Comparison of ENCODE assay signal across 9 mouse cellular contexts in the genomic region with DNA sequence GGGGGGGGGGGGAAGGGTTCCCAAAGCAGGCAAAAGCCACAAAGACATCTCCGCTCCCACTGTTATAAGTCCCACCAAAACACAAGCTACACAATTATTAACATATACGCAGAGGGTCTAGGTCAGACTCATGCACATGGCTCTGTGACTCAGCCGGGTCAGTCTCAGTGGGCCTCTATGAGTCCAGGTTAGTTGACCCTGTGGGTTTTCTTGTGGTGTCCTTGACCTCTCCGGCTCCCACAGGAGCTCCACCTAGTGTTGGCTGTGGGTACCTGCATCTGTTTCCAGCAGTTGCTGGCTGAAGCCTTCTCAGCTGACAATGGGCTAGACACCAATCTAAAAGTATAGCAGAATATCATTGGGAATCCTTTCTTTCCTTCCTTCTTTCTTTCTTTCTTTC. TPM values are rescaled to one million over a fixed set of nuclear protein-coding genes. Genes with fewer than 3 reads are reported as not detected.
DNase-seq lines count a peak whose midpoint lies in the region; ATAC-seq lines count a peak whose summit lies in the region.
"Had no signal": no experiment of that assay in that cellular context is flagged by ENCODE, and none has a peak within 500 bp of the region (broad histone marks: within the 10 kb centered on the region; RNA-seq: fewer than 3 reads in every experiment).

No protein-coding gene starts in this region.

- H3K4me2 ChIP-seq in kidney, embryonic 14.5 days (replicated peaks; ENCODE audit: low read depth, low read length), result no peak overlapping the region

- no peak overlapping the region for H3K4me3 ChIP-seq in kidney, embryonic 14.5 days (ENCODE audit: low read length)

- peak; percentile 13 for DNase-seq in adrenal gland, postnatal 10 days
- no peak for DNase-seq in adrenal gland, postnatal 25 days
- DNase-seq in kidney, adult 9 months, result peak; percentile 14
- peak; percentile 41 for DNase-seq in embryo, embryonic 10 days (ENCODE audit: low spot score)
- DNase-seq in lung, postnatal 36 days, result peak; percentile 15
- DNase-seq in ovary, postnatal 10 days (ENCODE audit: low spot score), result no peak
- DNase-seq in spleen, postnatal 14 days (ENCODE audit: low spot score in 2 of 2), result no peak

- H3K27me3 ChIP-seq in kidney, embryonic 14.5 days (ENCODE audit: control insufficient read depth, insufficient read depth, low read length), result no peaks in the 10 kb centered on the region

- ATAC-seq in kidney, embryonic 14.5 days (ENCODE audit: low FRiP score, low TSS enrichment), result no peak

- H3K4me1 ChIP-seq in kidney, embryonic 14.5 days (ENCODE audit: control insufficient read depth, insufficient read depth, low read length), result no peaks in the 10 kb centered on the region

- H3K9me3 ChIP-seq in kidney, embryonic 14.5 days (ENCODE audit: control insufficient read depth, low read length), result peaks cover 3% of the 10 kb centered on the region; the same call in 1 of the 2 replicates

- no peak overlapping the region for H3K9ac ChIP-seq in kidney, embryonic 14.5 days (ENCODE audit: low read depth, low read length)

- no peak overlapping the region for H3K27ac ChIP-seq in kidney, embryonic 14.5 days (ENCODE audit: low read depth, low read length)

- no peaks in the 10 kb centered on the region for H3K36me3 ChIP-seq in kidney, embryonic 14.5 days (ENCODE audit: control insufficient read depth, insufficient read depth, low read length)

- 66% methylated on average over 4 of the region's 4 CpGs for WGBS in kidney, embryonic 14.5 days

RNA-seq across cellular contexts. Expression of a gene that starts 26.7 kb away (rescaled TPM):
- not detected for total RNA-seq in adrenal gland, postnatal 10 days (2021)
- not detected in 2 replicates for total RNA-seq in adrenal gland, postnatal 25 days (2021)
- polyA plus RNA-seq in kidney, embryonic 14.5 days (2014; fragmentation: Nextera tagmentation; extraction: Ambion mirVana), result not detected in 2 replicates
- total RNA-seq: layer of hippocampus, adult 8-10 months had no signal

Comparison
In these comparisons a context has a peak if more than half of its experiments do, and no peak if none do; other contexts are left out.
1. DNase-seq: peak in adrenal gland, postnatal 10 days (single experiment), kidney, adult 9 months (single experiment), embryo, embryonic 10 days (single experiment) and lung, postnatal 36 days (single experiment); none in adrenal gland, postnatal 25 days (single experiment), ovary, postnatal 10 days (single experiment) and spleen, postnatal 14 days (0 of 2).